Mouse (Mus musculus) E14TG2a.4 (cell line): ENCODE measurements around the gene Nom1.

Source experiments
- CTCF ChIP-seq: conservative IDR thresholded peaks from 2 replicates; pipeline ENCODE4 v1.5.1; 2014; ENCODE audit warnings: low read length
- NANOG ChIP-seq: IDR thresholded peaks from 2 replicates; pipeline ENCODE4 v1.6.1; 2014; ENCODE audit warnings: borderline replicate concordance, low read length, mixed read lengths
- POU5F1 ChIP-seq: IDR thresholded peaks from 2 replicates; pipeline ENCODE4 v1.6.1; 2014; ENCODE audit warnings: low read length, borderline replicate concordance

DNA sequence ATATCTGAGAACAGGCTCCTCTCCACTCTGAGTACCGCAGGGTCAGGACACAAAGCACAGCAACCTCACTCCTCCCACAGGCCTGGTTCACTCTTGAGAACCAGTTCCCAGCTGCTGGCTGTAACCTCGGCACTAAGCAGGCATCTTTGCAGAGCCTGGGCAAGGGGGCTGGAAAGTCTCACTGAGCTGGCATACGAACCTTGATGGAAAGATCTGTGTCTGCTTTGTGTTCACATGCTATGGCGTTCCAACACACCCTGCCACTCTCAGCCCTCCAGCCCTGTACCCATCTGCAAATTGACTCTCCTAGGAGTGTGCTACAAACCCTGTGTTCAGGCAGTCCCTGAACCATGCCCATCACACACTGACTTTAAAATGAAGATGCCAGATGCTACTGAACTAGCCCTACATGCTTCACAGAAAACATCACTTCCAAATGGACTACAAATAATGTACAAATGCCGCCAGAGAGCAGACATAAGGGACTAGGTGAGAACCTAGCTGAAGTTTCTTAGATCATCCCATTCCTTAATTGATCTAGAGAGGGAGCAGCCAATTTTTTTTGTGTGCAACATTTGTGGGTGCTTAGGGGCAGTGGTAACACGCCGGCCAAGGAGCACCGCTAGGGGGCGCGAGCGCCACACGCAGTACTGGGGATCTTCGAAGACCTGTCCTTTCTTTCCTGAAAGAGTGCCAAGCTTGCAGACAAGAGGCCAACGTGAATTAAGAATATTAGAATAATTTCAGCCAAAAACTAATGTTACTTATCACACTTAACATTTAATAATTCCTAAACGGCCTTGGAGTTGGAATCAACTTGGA is 45.3 kb upstream of the Nom1 start:
- peak; percentile 96 for TF ChIP-seq CTCF
- TF ChIP-seq POU5F1, result no peak
- TF ChIP-seq NANOG, result no peak
